Mouse (Mus musculus) cerebellum, adult (tissue): ENCODE measurements around the gene Snapc3.
"Not testable (repeated sequence)": the region's sequence is repeated elsewhere in the genome, so short reads cannot be mapped to it uniquely, and the experiment has no call there.

Experiments used
- ATAC-seq: cut with Nextera tagmentation; 2 replicates; pipeline ENCODE4 v1.9.2; 2017; ENCODE audit warnings: mild to moderate bottlenecking, moderate library complexity, mixed read lengths; ENCODE audit not compliant: insufficient number of reproducible peaks, low FRiP score, low TSS enrichment

The Snapc3 gene

GRCm38 (mm10) chr4:83489121-83489520, 71.6 kb downstream of the Snapc3 start:
- ATAC-seq: no peak

GRCm38 (mm10) chr4:83493112-83493511, 75.6 kb downstream of the Snapc3 start:
- no peak for ATAC-seq

GRCm38 (mm10) chr4:83497013-83497412, 79.5 kb downstream of the Snapc3 start:
- ATAC-seq: not testable (repeated sequence)

- ATAC-seq: no peak
These were observed 82.9 kb downstream of the Snapc3 start for GRCm38 (mm10) chr4:83500154-83501036.

- ATAC-seq: no peak
These were observed 83.5 kb downstream of the Snapc3 start for GRCm38 (mm10) chr4:83501037-83501430.

GRCm38 (mm10) chr4:83509600-83509999, 92.1 kb downstream of the Snapc3 start:
- no peak for ATAC-seq

- ATAC-seq: no peak
These were observed 93.6 kb downstream of the Snapc3 start for GRCm38 (mm10) chr4:83511083-83511482.

GRCm38 (mm10) chr4:83512217-83512616, 94.7 kb downstream of the Snapc3 start:
- no peak for ATAC-seq

- no peak for ATAC-seq
These were observed 95.1 kb downstream of the Snapc3 start for GRCm38 (mm10) chr4:83512644-83513043.

- no peak for ATAC-seq
These were observed 96.7 kb downstream of the Snapc3 start for GRCm38 (mm10) chr4:83514183-83514582.

GRCm38 (mm10) chr4:83514976-83515669, 97.6 kb downstream of the Snapc3 start:
- no peak for ATAC-seq

GRCm38 (mm10) chr4:83516144-83516543, 98.6 kb downstream of the Snapc3 start:
- not testable (repeated sequence) for ATAC-seq
